Mouse (Mus musculus): ENCODE data around the gene Srgap3.

Srgap3 gene

GRCm38 (mm10) chr6:112912552-112912951 lies 34.5 kb downstream of the Srgap3 start:
- no peak for DNase-seq (ENCODE audit: low read depth, low spot score)

- DNase-seq (ENCODE audit: low read depth, low spot score) = no peak
Observed at GRCm38 (mm10) chr6:112909711-112910110, 37.4 kb downstream of the Srgap3 start.

GRCm38 (mm10) chr6:112907887-112908584 lies 39.0 kb downstream of the Srgap3 start:
- no peak for DNase-seq (ENCODE audit: low read depth, low spot score)

GRCm38 (mm10) chr6:112903796-112904195 lies 43.3 kb downstream of the Srgap3 start:
- no peak for DNase-seq (ENCODE audit: low read depth, low spot score)

GRCm38 (mm10) chr6:112903226-112903625 lies 43.8 kb downstream of the Srgap3 start:
- no peak for DNase-seq (ENCODE audit: low read depth, low spot score)

GRCm38 (mm10) chr6:112902791-112903190 lies 44.3 kb downstream of the Srgap3 start:
- DNase-seq (ENCODE audit: low read depth, low spot score) = no peak

GRCm38 (mm10) chr6:112900306-112900705 lies 46.8 kb downstream of the Srgap3 start:
- no peak for DNase-seq (ENCODE audit: low read depth, low spot score)

- no peak for DNase-seq (ENCODE audit: low read depth, low spot score)
Observed at GRCm38 (mm10) chr6:112899711-112900110, 47.4 kb downstream of the Srgap3 start.

GRCm38 (mm10) chr6:112899276-112899675 lies 47.8 kb downstream of the Srgap3 start:
- no peak for DNase-seq (ENCODE audit: low read depth, low spot score)

- no peak for DNase-seq (ENCODE audit: low read depth, low spot score)
Observed at GRCm38 (mm10) chr6:112898435-112898834, 48.6 kb downstream of the Srgap3 start.

GRCm38 (mm10) chr6:112896372-112896771 lies 50.7 kb downstream of the Srgap3 start:
- peak; percentile 21 for DNase-seq (ENCODE audit: low read depth, low spot score)

GRCm38 (mm10) chr6:112890331-112890751 lies 56.7 kb downstream of the Srgap3 start:
- no peak for DNase-seq (ENCODE audit: low read depth, low spot score)

- DNase-seq (ENCODE audit: low read depth, low spot score) = no peak
Observed at GRCm38 (mm10) chr6:112883588-112884135, 63.4 kb downstream of the Srgap3 start.

GRCm38 (mm10) chr6:112880048-112880534 lies 67.0 kb downstream of the Srgap3 start:
- DNase-seq (ENCODE audit: low read depth, low spot score) = no peak

GRCm38 (mm10) chr6:112879154-112879553 lies 67.9 kb downstream of the Srgap3 start:
- no peak for DNase-seq (ENCODE audit: low read depth, low spot score)

GRCm38 (mm10) chr6:112873089-112873835 lies 73.8 kb downstream of the Srgap3 start:
- DNase-seq (ENCODE audit: low read depth, low spot score) = no peak

- DNase-seq (ENCODE audit: low read depth, low spot score) = no peak
Observed at GRCm38 (mm10) chr6:112871241-112871780, 75.8 kb downstream of the Srgap3 start.

GRCm38 (mm10) chr6:112868197-112868957 lies 78.7 kb downstream of the Srgap3 start:
- no peak for DNase-seq (ENCODE audit: low read depth, low spot score)

- DNase-seq (ENCODE audit: low read depth, low spot score) = no peak
Observed at GRCm38 (mm10) chr6:112866096-112866495, 81.0 kb downstream of the Srgap3 start.

- no peak for DNase-seq (ENCODE audit: low read depth, low spot score)
Observed at GRCm38 (mm10) chr6:112865021-112865531, 82.0 kb downstream of the Srgap3 start.

- DNase-seq (ENCODE audit: low read depth, low spot score) = no peak
Observed at GRCm38 (mm10) chr6:112862465-112862864, 84.6 kb downstream of the Srgap3 start.

All from retina, postnatal 7 days (tissue).